Mouse (Mus musculus): ENCODE measurements around the gene Glt8d1. TPM values are rescaled to one million over a fixed set of nuclear protein-coding genes. Genes with fewer than 3 reads are reported as not detected.
A peak's percentile ranks its signal among the peaks of the same experiment; 100 is the strongest.

Glt8d1 gene
- polyA plus RNA-seq, 1 experiment from 2014 or later: 63.5 TPM

GRCm38 (mm10) chr14:31000816-31001306, 339 bp upstream of the Glt8d1 start:
- Histone ChIP-seq H3K4me3 (ENCODE audit: low read depth, low read length) (peak overlapping the region; percentile 91), H3K36me3 (ENCODE audit: control insufficient read depth, insufficient read depth, low read length) (no peaks in the 10 kb centered on the region), H3K4me2 (ENCODE audit: low read depth, low read length, severe bottlenecking) (peak overlapping the region; percentile 79), H3K4me1 (replicated peaks; ENCODE audit: control insufficient read depth, insufficient read depth, low read length) (peaks cover 9% of the 10 kb centered on the region; the same call in 1 of the 2 replicates), H3K27ac (ENCODE audit: low read depth, low read length) (peak overlapping the region; percentile 85), H3K27me3 (ENCODE audit: control insufficient read depth, insufficient read depth, low read length) (no peaks in the 10 kb centered on the region), H3K9me3 (ENCODE audit: control insufficient read depth, low read length) (no peaks in the 10 kb centered on the region), H3K9ac (ENCODE audit: low read length) (peak overlapping the region; percentile 92)
- under 1% methylated on average over 21 of the region's 21 CpGs for WGBS
- ATAC-seq (replicated peaks; ENCODE audit: low FRiP score) (peak; percentile 39; the same call in 1 of the 2 replicates), DNase-seq (ENCODE audit: low spot score) (no peak)

- no peak overlapping the region for H3K9ac ChIP-seq (ENCODE audit: low read length)
- H3K36me3 ChIP-seq (ENCODE audit: control insufficient read depth, insufficient read depth, low read length): no peaks in the 10 kb centered on the region
- DNase-seq (ENCODE audit: low spot score) (no peak), ATAC-seq (replicated peaks; ENCODE audit: low FRiP score) (no peak)
- no peak overlapping the region for H3K4me3 ChIP-seq (ENCODE audit: low read depth, low read length)
- H3K9me3 ChIP-seq (ENCODE audit: control insufficient read depth, low read length): no peaks in the 10 kb centered on the region
- no peak overlapping the region for H3K4me2 ChIP-seq (ENCODE audit: low read depth, low read length, severe bottlenecking)
- H3K27me3 ChIP-seq (ENCODE audit: control insufficient read depth, insufficient read depth, low read length): no peaks in the 10 kb centered on the region
- 85% methylated on average over 2 of the region's 2 CpGs for WGBS
- no peak overlapping the region for H3K27ac ChIP-seq (ENCODE audit: low read depth, low read length)
- H3K4me1 ChIP-seq (replicated peaks; ENCODE audit: control insufficient read depth, insufficient read depth, low read length): peaks cover 9% of the 10 kb centered on the region; the same call in 1 of the 2 replicates
These were observed 3.3 kb downstream of the Glt8d1 start for GRCm38 (mm10) chr14:31004527-31004926.

GRCm38 (mm10) chr14:31006779-31007178, 5.6 kb downstream of the Glt8d1 start:
- no peak overlapping the region for H3K9ac ChIP-seq (ENCODE audit: low read length)
- no peaks in the 10 kb centered on the region for H3K9me3 ChIP-seq (ENCODE audit: control insufficient read depth, low read length)
- H3K27ac ChIP-seq (ENCODE audit: low read depth, low read length): no peak overlapping the region
- H3K36me3 ChIP-seq (ENCODE audit: control insufficient read depth, insufficient read depth, low read length): peaks cover 5% of the 10 kb centered on the region; the same call in 1 of the 2 replicates
- no peak overlapping the region for H3K4me2 ChIP-seq (ENCODE audit: low read depth, low read length, severe bottlenecking)
- DNase-seq (ENCODE audit: low spot score): no peak
- 94% methylated on average over 5 of the region's 5 CpGs for WGBS
- H3K4me1 ChIP-seq (replicated peaks; ENCODE audit: control insufficient read depth, insufficient read depth, low read length): peaks cover 5% of the 10 kb centered on the region; the same call in 1 of the 2 replicates
- H3K4me3 ChIP-seq (ENCODE audit: low read depth, low read length): no peak overlapping the region
- H3K27me3 ChIP-seq (ENCODE audit: control insufficient read depth, insufficient read depth, low read length): no peaks in the 10 kb centered on the region
- no peak for ATAC-seq (replicated peaks; ENCODE audit: low FRiP score)

GRCm38 (mm10) chr14:31011588-31011987, 10.4 kb downstream of the Glt8d1 start:
- no peaks in the 10 kb centered on the region for H3K9me3 ChIP-seq (ENCODE audit: control insufficient read depth, low read length)
- ATAC-seq (replicated peaks; ENCODE audit: low FRiP score) (no peak), DNase-seq (ENCODE audit: low spot score) (no peak)
- no peaks in the 10 kb centered on the region for H3K27me3 ChIP-seq (ENCODE audit: control insufficient read depth, insufficient read depth, low read length)
- no peaks in the 10 kb centered on the region for H3K4me1 ChIP-seq (replicated peaks; ENCODE audit: control insufficient read depth, insufficient read depth, low read length)
- no peak overlapping the region for H3K4me2 ChIP-seq (ENCODE audit: low read depth, low read length, severe bottlenecking)
- no peak overlapping the region for H3K9ac ChIP-seq (ENCODE audit: low read length)
- peaks cover 19% of the 10 kb centered on the region for H3K36me3 ChIP-seq (ENCODE audit: control insufficient read depth, insufficient read depth, low read length)
- no peak overlapping the region for H3K4me3 ChIP-seq (ENCODE audit: low read depth, low read length)
- 89% methylated on average over 3 of the region's 3 CpGs for WGBS
- no peak overlapping the region for H3K27ac ChIP-seq (ENCODE audit: low read depth, low read length)

- no peaks in the 10 kb centered on the region for H3K27me3 ChIP-seq (ENCODE audit: control insufficient read depth, insufficient read depth, low read length)
- H3K9ac ChIP-seq (ENCODE audit: low read length): no peak overlapping the region
- no peak overlapping the region for H3K4me3 ChIP-seq (ENCODE audit: low read depth, low read length)
- H3K4me1 ChIP-seq (replicated peaks; ENCODE audit: control insufficient read depth, insufficient read depth, low read length): no peaks in the 10 kb centered on the region; the same call in 1 of the 2 replicates
- WGBS: 98% methylated on average over 2 of the region's 2 CpGs
- no peak overlapping the region for H3K4me2 ChIP-seq (ENCODE audit: low read depth, low read length, severe bottlenecking)
- H3K9me3 ChIP-seq (ENCODE audit: control insufficient read depth, low read length): no peaks in the 10 kb centered on the region
- H3K36me3 ChIP-seq (ENCODE audit: control insufficient read depth, insufficient read depth, low read length): peaks cover 26% of the 10 kb centered on the region
- DNase-seq (ENCODE audit: low spot score) (no peak), ATAC-seq (replicated peaks; ENCODE audit: low FRiP score) (no peak)
- no peak overlapping the region for H3K27ac ChIP-seq (ENCODE audit: low read depth, low read length)
These were observed 12.7 kb downstream of the Glt8d1 start for GRCm38 (mm10) chr14:31013928-31014327.

GRCm38 (mm10) chr14:31016063-31016462, 14.9 kb downstream of the Glt8d1 start:
- ATAC-seq (replicated peaks; ENCODE audit: low FRiP score): no peak

GRCm38 (mm10) chr14:31017854-31018253, 16.7 kb downstream of the Glt8d1 start:
- Histone ChIP-seq H3K4me1 (replicated peaks; ENCODE audit: control insufficient read depth, insufficient read depth, low read length) (peaks cover 3% of the 10 kb centered on the region; the same call in 1 of the 2 replicates), H3K36me3 (ENCODE audit: control insufficient read depth, insufficient read depth, low read length) (peaks cover 17% of the 10 kb centered on the region), H3K9ac (ENCODE audit: low read length) (peak overlapping the region; percentile 96), H3K4me3 (ENCODE audit: low read depth, low read length) (peak overlapping the region; percentile 67), H3K4me2 (ENCODE audit: low read depth, low read length, severe bottlenecking) (peak overlapping the region; percentile 81), H3K9me3 (ENCODE audit: control insufficient read depth, low read length) (no peaks in the 10 kb centered on the region), H3K27ac (ENCODE audit: low read depth, low read length) (no peak overlapping the region), H3K27me3 (ENCODE audit: control insufficient read depth, insufficient read depth, low read length) (no peaks in the 10 kb centered on the region)
- ATAC-seq (replicated peaks; ENCODE audit: low FRiP score) (no peak), DNase-seq (ENCODE audit: low spot score) (no peak)
- WGBS: 0% methylated on average over 2 of the region's 2 CpGs

More at GRCm38 (mm10) chr14:31016063-31016462, 14.9 kb downstream of the Glt8d1 start:
- no peak overlapping the region for H3K27ac ChIP-seq (ENCODE audit: low read depth, low read length)
- H3K4me1 ChIP-seq (replicated peaks; ENCODE audit: control insufficient read depth, insufficient read depth, low read length): peaks cover 3% of the 10 kb centered on the region; the same call in 1 of the 2 replicates
- no peaks in the 10 kb centered on the region for H3K27me3 ChIP-seq (ENCODE audit: control insufficient read depth, insufficient read depth, low read length)
- H3K36me3 ChIP-seq (ENCODE audit: control insufficient read depth, insufficient read depth, low read length): peaks cover 24% of the 10 kb centered on the region
- no peak overlapping the region for H3K4me2 ChIP-seq (ENCODE audit: low read depth, low read length, severe bottlenecking)
- WGBS: 90% methylated on average over 1 of the region's 1 CpGs
- H3K9ac ChIP-seq (ENCODE audit: low read length): no peak overlapping the region
- no peaks in the 10 kb centered on the region for H3K9me3 ChIP-seq (ENCODE audit: control insufficient read depth, low read length)
- H3K4me3 ChIP-seq (ENCODE audit: low read depth, low read length): no peak overlapping the region
- no peak for DNase-seq (ENCODE audit: low spot score)

GRCm38 (mm10) chr14:31018860-31019291, 17.7 kb downstream of the Glt8d1 start, which contains the start of the genes Pbrm1 and Gnl3:
Gene Pbrm1 (plus strand): TSS chr14:31019138.
Gene Gnl3 (minus strand): TSS chr14:31019152.
- peak; percentile 91 for ATAC-seq (replicated peaks; ENCODE audit: low FRiP score)
- under 1% methylated on average over 49 of the region's 53 CpGs for WGBS
- H3K36me3 ChIP-seq (ENCODE audit: control insufficient read depth, insufficient read depth, low read length): peaks cover 17% of the 10 kb centered on the region

More at GRCm38 (mm10) chr14:31018860-31019291, 17.7 kb downstream of the Glt8d1 start, which contains the start of the genes Pbrm1 and Gnl3:
- peak within 1 kb of the TSS; percentile 96 for H3K9ac ChIP-seq (ENCODE audit: low read length)
- no peaks in the 10 kb centered on the region for H3K9me3 ChIP-seq (ENCODE audit: control insufficient read depth, low read length)
- H3K4me1 ChIP-seq (replicated peaks; ENCODE audit: control insufficient read depth, insufficient read depth, low read length): peaks cover 3% of the 10 kb centered on the region; the same call in 1 of the 2 replicates
- peak within 1 kb of the TSS; percentile 67 for H3K4me3 ChIP-seq (ENCODE audit: low read depth, low read length)
- peak within 1 kb of the TSS; percentile 97 for H3K27ac ChIP-seq (ENCODE audit: low read depth, low read length)
- no peaks in the 10 kb centered on the region for H3K27me3 ChIP-seq (ENCODE audit: control insufficient read depth, insufficient read depth, low read length)
- DNase-seq (ENCODE audit: low spot score): peak; percentile 99
- H3K4me2 ChIP-seq (ENCODE audit: low read depth, low read length, severe bottlenecking): peak within 1 kb of the TSS; percentile 81
